Mouse (Mus musculus): ENCODE data around the gene Cfap57.
"Not testable (repeated sequence)": the region's sequence is repeated elsewhere in the genome, so short reads cannot be mapped to it uniquely, and the experiment has no call there.

Cfap57 gene

DNA sequence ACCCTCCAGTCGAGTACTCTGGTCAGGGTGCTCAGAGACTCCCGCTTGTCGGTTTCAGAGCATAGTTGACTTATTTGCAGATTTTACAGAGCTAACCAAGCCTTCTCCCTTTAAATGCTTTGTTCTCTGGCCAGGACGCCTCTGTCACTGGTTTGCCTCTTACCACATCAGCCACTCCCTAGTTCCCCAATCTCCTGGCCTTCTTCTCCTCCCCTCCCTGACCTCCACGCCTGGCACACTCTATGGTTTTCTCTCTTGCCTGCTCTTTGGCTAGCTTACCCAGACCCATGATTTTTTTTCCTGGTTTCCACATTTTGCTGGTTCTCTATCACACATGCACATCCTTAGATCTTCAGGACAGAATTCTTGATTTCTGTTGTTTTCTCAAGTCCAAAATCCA lies 102.4 kb downstream of the Cfap57 start:
- DNase-seq (ENCODE audit: low read depth, low spot score) = no peak

DNA sequence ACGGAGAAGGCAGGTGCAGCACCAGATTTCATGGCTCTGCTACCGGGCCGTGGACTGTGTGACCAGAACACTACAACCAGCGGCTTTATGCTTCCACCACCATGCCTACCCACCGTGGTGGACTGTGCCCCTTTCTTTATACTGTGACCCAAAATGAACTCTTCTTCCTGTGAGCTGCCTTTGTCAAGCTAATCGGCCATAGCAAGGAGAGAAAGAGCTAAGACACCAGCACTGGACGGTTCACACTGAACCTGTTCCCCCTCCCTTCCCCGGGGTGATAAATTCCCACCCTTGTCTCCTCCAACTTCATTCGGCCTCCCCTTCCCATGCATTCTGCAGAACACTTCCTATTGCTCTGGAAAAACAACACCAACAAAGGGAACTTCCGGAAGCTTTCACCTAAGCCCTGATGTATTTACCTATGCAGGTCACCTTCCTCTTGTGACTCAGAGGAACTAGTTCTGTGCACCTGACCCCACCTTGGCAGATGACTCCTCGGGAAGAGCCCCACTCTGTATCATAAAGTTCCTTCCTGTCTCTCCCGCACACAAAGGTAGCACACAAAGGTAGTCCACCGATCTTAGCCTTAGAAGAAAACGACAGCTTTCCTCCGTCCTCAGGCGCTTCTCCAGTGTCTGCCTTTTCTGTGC lies 103.0 kb downstream of the Cfap57 start:
- no peak for DNase-seq (ENCODE audit: low read depth, low spot score)

DNA sequence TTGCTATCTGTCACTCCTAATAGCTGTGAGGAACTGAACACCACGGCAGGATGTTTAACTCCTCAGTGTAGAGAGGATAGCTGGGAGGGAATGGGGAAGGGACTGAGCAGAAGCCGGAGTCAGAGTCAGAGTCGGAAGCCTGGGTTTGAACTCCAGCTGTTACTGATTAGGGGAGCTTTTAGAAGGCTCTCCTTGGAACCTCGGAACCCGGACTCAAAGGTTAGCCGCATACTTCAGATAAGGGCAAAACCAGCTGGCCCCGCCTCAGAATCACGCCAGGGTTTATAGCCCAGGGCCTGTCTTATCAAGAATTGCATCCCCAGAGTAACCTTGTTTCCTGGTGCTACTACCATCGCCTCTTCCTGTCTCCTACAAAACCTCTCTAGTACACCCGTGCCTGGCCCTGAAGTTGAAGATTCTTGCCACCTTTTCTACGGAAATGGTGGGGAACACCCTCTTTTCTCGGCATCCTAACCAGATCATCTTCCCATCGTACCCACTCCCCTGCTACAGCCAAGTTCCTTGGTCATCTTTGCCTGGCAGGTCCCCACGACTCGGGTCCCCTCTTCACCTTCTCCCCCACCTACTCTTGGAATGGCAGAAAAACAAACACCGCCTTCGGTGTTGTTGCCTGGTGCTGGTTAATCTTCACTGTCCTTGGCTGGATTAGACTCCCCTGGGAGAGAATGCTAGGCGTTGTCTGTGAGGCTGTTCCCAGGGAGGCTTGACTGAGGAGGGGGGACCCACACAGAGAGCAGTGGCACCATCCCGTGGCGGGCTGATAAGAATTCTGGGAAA lies 103.7 kb downstream of the Cfap57 start:
- peak; percentile 33 for DNase-seq (ENCODE audit: low read depth, low spot score)

DNA sequence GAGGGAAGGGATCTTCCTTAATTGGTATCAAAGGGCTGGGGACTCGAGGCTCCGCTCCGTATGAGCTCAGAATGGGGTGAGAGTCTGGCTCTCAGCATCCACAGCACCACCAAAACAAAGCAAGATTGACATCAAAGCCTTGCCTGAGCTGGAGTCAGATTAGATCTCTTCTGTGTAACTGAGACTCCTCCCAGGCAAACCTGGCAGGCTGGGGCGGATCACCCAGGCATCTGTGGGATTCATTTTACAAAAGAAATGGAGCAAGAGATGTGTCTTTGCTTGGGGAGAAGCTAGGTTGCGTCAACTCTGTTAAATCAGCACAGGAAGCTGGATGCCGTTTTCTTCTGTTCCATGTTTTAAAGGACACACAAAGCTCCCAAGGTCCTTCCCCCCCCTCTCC lies 111.5 kb downstream of the Cfap57 start:
- DNase-seq (ENCODE audit: low read depth, low spot score) = no peak

DNA sequence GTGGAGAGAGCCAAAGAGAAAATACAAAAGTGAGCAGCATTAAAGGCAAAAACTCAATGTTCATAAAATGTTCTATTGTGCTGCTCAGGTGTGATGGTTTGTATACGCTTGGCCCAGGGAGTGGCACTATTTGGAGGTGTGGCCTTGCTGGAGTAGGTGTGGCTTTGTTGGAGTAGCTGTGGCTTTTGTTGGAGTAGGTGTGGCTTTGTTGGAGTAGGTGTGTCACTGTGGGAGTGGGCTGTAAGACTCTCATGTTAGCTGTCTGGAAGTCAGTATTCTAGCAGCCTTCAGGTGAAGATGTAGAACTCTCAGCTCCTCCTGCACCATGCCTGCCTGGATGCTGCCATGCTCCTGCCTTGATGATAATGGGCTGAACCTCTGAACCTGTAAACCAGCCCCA lies 113.4 kb downstream of the Cfap57 start:
- not testable (repeated sequence) for DNase-seq (ENCODE audit: low read depth, low spot score)

DNA sequence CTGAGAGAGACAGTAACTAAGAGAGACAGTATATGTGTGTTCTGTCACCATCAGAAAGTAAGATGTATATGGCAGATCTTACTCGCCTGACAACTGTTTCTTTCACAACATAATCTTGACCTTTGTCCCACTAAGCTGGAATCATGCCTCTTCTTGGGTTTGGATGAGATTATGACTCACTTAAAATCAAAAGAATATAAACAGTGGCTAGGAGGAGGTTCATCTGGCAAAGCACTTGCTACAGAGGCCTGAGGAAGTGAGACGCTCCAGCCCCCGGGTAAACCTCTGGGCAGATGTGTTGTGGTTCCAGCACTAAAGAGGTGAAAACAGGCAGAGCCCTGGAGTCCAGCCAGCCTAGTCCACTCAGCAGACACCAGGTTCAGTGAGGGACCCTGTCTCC lies 115.0 kb downstream of the Cfap57 start:
- DNase-seq (ENCODE audit: low read depth, low spot score) = no peak
